Mouse (Mus musculus): ENCODE data around the gene Ttc23. TPM values are rescaled to one million over a fixed set of nuclear protein-coding genes. Genes with fewer than 3 reads are reported as not detected.

The Ttc23 gene
- polyA plus RNA-seq, 1 experiment from 2014 or later, result 7.5 TPM

DNA sequence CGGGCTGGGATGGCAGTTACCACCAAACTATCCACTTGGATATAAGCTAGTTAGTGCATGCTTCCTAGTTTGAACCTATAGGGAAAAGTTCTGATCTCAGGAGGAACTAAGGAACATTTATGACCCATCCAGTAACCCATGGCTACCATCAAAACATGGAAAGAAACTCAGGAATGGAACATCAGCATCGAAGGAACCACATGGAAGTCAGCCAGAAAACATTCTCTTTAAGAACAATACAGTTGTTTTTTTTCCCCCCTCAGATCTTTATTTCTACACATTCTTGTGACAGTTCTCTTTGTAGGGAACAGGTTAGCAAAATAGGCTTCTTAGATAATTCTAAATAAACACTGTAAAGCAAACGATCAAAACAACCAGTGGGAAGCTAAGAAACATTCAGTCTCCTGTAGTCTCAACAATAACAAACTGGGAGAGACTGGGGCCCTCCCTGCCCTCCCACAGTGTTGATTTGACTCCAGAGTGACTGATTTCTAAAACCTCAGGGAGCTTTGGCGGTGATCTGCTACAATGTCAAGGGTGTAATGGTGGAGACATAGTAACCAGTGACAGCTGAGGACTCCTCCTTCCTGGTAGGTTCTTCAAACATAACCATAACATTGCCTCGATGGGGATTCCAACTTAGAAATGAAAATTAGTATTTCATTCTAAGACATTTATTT, 83.4 kb downstream of the Ttc23 start:
- Histone ChIP-seq H3K27me3 (replicated peaks) (no peaks in the 10 kb centered on the region), H3K4me2 (no peak overlapping the region), H3K9ac (no peak overlapping the region), H3K4me1 (no peaks in the 10 kb centered on the region), H3K9me3 (no peaks in the 10 kb centered on the region), H3K27ac (no peak overlapping the region), H3K36me3 (replicated peaks) (no peaks in the 10 kb centered on the region), H3K4me3 (no peak overlapping the region)
- ATAC-seq (replicated peaks), result no peak
- WGBS, result 73% methylated on average over 5 of the region's 5 CpGs

DNA sequence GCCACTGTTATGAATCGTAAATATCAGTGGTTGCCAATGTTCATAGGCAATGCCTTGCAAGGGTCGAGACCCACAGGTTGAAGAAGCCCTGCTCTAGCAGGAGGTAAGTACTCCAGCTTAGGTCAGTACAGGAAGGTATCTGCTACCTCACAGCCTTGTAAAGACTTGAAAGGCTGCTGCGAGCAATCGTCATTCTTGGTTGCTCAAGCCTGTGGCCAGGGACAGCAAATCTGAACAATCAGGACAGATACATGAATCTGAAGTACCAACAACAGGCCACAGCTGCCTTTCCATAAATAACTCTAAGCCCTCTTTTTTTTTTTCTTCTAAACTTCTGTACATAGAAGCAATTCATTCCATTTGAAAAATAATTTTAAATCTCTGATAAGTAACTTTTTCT, 85.1 kb downstream of the Ttc23 start:
- H3K27me3 ChIP-seq (replicated peaks), result no peaks in the 10 kb centered on the region
- H3K9ac ChIP-seq, result no peak overlapping the region
- whole genome bisulfite sequencing, result 72% methylated on average over 4 of the region's 4 CpGs
- no peak overlapping the region for H3K4me2 ChIP-seq
- no peak overlapping the region for H3K4me3 ChIP-seq
- H3K27ac ChIP-seq, result no peak overlapping the region
- H3K9me3 ChIP-seq, result no peaks in the 10 kb centered on the region
- H3K4me1 ChIP-seq, result no peaks in the 10 kb centered on the region
- H3K36me3 ChIP-seq (replicated peaks), result no peaks in the 10 kb centered on the region
- no peak for ATAC-seq (replicated peaks)

DNA sequence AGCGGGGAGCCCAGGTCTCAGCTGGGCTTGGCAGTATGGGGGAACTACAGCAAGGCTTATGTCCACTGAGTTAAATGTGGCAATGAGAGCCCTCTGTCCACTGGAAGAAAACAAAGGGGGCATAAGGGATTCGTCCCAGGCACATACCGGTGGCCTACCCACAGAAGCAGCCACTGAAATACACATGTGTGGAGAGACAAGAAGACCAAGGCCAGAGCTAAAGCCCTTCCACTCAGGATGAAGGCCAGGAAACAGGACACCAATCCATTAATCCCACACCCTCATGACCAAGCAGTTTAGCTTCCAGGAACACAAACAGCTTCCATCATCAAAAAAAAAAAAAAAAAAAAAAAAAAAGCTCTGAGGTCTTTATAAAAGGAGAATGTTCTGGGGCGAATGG, 93.2 kb downstream of the Ttc23 start:
- Histone ChIP-seq H3K4me2 (no peak overlapping the region), H3K4me3 (no peak overlapping the region), H3K4me1 (no peaks in the 10 kb centered on the region), H3K27me3 (replicated peaks) (no peaks in the 10 kb centered on the region), H3K9ac (no peak overlapping the region), H3K9me3 (no peaks in the 10 kb centered on the region), H3K36me3 (replicated peaks) (no peaks in the 10 kb centered on the region), H3K27ac (no peak overlapping the region)
- no peak for ATAC-seq (replicated peaks)
- WGBS, result 91% methylated on average over 4 of the region's 4 CpGs

DNA sequence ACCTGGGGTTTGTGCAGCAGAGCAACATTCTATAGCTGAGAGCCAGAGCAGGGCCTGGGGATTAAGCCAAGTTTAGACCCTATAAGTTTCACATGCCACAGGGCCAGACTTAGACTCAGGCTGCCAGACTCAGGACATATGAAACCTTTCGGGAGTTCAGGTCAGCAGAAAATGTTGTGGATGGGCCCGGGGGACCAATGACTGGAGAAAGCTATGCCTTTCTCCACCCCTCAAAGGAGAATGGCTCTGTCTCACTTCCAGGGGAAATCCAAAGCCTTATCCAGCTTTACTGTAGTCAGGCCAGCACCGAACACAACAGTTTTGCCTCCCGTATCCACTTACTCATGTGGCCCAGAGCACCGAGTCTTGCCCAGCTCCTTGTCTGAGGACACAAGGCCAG, 93.6 kb downstream of the Ttc23 start:
- Histone ChIP-seq H3K9ac (no peak overlapping the region), H3K4me2 (no peak overlapping the region), H3K4me3 (no peak overlapping the region), H3K36me3 (replicated peaks) (no peaks in the 10 kb centered on the region), H3K27ac (no peak overlapping the region), H3K9me3 (no peaks in the 10 kb centered on the region), H3K4me1 (no peaks in the 10 kb centered on the region), H3K27me3 (replicated peaks) (no peaks in the 10 kb centered on the region)
- WGBS, result 89% methylated on average over 5 of the region's 5 CpGs
- ATAC-seq (replicated peaks), result no peak

DNA sequence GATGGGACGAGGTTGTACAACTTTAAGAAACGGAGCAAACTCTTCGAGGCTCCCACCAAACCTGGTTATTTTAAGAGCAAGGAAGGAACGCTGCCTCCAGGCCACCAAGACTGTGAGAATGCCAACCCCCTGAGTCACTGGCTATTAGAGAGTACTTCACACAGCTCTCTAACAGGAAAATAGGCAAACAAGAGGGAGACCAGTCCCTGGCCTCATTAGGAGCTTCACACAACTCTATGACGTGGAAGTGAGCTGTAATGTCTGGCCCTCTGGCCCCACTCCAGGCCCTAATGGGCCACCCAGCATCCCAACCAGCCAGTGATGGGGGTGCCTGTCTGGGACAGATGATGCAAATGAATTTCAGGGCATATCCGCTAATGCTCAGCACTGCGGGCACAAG, 94.5 kb downstream of the Ttc23 start:
- Histone ChIP-seq H3K4me3 (no peak overlapping the region), H3K36me3 (replicated peaks) (no peaks in the 10 kb centered on the region), H3K4me2 (no peak overlapping the region), H3K9me3 (no peaks in the 10 kb centered on the region), H3K27me3 (replicated peaks) (no peaks in the 10 kb centered on the region), H3K9ac (no peak overlapping the region), H3K27ac (no peak overlapping the region), H3K4me1 (no peaks in the 10 kb centered on the region)
- WGBS, result 80% methylated on average over 7 of the region's 7 CpGs
- no peak for ATAC-seq (replicated peaks)

DNA sequence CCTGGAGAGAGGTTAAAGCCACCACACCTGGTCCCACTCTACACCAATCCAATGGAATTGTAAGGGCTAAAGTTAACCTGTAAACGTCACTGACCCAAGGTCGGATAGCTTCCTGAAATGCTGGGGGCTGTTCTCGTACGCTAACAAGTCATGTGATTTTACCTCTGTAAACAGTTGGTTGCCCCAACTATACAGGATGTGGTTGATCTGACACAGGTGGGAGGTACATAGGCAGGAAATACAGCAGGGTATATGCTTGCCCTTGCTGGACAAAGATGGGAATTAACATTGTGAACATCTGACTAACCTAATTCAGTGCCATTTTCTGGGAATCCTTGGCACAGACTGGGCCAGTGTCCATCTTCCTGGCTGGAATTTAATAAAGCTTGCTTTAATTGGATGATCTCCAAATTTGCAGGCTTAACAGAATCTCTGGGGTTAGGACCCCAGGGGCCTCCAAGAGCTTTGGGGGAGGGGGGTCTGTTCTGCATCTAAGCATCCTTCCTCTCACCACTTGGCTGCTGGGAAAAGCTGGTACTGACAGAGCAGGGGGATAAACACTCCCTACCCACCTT, 100.6 kb downstream of the Ttc23 start:
- no peaks in the 10 kb centered on the region for H3K36me3 ChIP-seq (replicated peaks)
- no peak overlapping the region for H3K9ac ChIP-seq
- no peak overlapping the region for H3K4me3 ChIP-seq
- H3K27me3 ChIP-seq (replicated peaks), result no peaks in the 10 kb centered on the region
- WGBS, result 92% methylated on average over 4 of the region's 4 CpGs
- ATAC-seq (replicated peaks), result no peak
- no peak overlapping the region for H3K27ac ChIP-seq
- no peaks in the 10 kb centered on the region for H3K9me3 ChIP-seq
- H3K4me2 ChIP-seq, result no peak overlapping the region
- H3K4me1 ChIP-seq, result no peaks in the 10 kb centered on the region; the same call in 1 of the 2 replicates

DNA sequence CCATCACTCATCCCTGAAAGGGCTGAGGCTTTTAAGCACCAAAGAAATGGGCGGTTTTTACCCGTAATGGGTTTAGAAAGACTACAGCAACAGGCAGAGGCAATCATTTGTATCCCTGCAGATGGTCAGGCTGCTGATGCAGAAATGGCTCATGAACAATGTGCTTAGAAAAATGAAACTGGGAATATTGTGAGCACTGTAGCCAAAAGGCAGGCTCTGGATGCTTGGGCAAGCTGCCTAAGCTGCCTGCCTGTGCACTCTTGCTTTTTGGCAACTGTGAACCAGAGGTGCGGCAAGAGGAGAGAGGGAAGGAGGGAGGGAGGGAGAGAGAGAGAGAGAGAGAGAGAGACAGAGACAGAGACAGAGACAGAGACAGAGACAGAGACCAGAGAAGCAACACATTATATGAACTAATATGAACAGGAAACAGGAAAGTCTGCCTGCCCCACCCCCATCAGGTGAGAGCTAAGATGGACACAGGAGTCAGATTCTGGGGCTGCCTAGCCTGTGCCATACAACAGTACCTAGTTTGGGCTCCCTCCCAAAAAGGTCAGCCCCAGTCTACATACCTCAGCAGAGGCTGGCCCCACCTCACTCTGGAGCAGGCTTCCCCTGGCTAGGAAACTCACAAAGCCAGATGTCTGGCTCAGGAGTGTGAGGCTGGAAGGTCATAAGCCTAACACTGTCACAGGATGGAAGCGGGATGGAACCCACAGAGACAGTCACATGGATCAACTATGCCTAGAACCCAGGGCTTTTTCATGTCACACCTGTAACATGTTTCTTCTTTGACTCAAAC, 102.4 kb downstream of the Ttc23 start:
- Histone ChIP-seq H3K9me3 (no peaks in the 10 kb centered on the region), H3K36me3 (replicated peaks) (no peaks in the 10 kb centered on the region), H3K27ac (no peak overlapping the region), H3K9ac (no peak overlapping the region), H3K4me3 (no peak overlapping the region), H3K4me2 (no peak overlapping the region), H3K27me3 (replicated peaks) (no peaks in the 10 kb centered on the region), H3K4me1 (no peaks in the 10 kb centered on the region; the same call in 1 of the 2 replicates)
- 79% methylated on average over 4 of the region's 4 CpGs for WGBS
- ATAC-seq (replicated peaks), result no peak

DNA sequence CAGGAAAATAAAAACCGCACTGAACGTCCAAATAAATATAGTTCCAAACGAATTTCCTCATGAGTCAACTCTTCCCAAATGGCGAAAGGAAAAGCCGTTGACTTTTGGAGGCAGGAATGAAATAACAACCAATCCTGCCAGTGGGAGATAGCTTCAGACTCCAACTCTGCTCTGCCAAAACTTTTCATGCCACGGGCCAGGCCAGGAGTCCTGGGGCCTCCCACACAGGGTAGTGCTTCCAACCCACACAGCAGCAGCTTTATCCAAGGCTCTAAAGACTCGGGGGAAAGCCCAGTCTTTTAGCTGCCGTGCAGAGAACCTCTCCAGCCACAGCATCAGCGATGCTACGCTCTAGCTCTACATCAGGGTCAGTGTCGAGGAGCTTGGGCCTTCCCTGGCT, 107.4 kb downstream of the Ttc23 start:
- Histone ChIP-seq H3K27ac (no peak overlapping the region), H3K4me1 (peaks cover 10% of the 10 kb centered on the region), H3K4me3 (no peak overlapping the region), H3K4me2 (no peak overlapping the region), H3K9ac (no peak overlapping the region), H3K9me3 (no peaks in the 10 kb centered on the region), H3K36me3 (replicated peaks) (no peaks in the 10 kb centered on the region), H3K27me3 (replicated peaks) (peaks cover 16% of the 10 kb centered on the region)
- no peak for ATAC-seq (replicated peaks)
- WGBS, result 77% methylated on average over 11 of the region's 11 CpGs

DNA sequence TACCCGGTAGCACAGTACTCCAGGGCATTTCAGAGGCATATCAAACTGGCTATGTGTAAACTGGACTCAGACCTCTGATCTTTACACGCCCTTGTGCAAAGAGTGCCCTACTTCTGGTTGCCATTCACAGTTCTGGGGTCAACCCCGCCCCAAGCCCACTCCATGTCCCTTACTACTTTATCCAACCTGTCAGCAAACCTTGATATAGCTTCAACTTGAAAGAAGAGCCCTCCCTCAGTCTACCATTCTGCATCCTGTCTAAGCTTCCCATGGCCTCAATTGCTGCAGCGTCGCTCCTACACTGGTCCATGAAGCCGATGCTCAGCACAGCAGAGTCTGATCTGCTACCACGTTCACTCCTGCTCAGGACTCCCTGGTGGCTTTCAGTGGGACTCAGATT, 108.2 kb downstream of the Ttc23 start:
- no peaks in the 10 kb centered on the region for H3K9me3 ChIP-seq
- H3K9ac ChIP-seq, result no peak overlapping the region
- ATAC-seq (replicated peaks), result no peak
- no peak overlapping the region for H3K4me2 ChIP-seq
- H3K27me3 ChIP-seq (replicated peaks), result peaks cover 16% of the 10 kb centered on the region
- 82% methylated on average over 7 of the region's 7 CpGs for WGBS
- H3K36me3 ChIP-seq (replicated peaks), result no peaks in the 10 kb centered on the region
- no peak overlapping the region for H3K4me3 ChIP-seq
- peaks cover 15% of the 10 kb centered on the region for H3K4me1 ChIP-seq
- no peak overlapping the region for H3K27ac ChIP-seq

DNA sequence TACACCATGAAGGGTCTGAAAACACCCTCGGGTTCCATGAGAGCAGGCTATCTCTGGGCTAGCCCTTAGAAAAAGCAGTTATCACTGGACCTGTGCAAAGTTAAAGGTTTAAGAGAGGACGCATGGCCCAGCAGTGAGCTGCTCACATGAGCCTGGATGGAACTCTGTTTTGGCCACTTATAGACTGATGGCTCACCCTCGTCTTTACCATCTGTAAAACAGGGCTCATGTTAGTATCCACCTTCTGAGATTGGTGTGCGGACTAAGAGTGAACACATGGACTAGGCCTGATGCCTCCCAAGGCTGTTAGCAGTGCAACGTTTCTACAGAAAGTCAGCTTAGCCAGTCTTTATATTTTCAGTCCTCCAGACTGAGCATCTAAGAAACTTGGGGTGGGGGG, 109.4 kb downstream of the Ttc23 start:
- H3K4me2 ChIP-seq, result no peak overlapping the region
- no peak for ATAC-seq (replicated peaks)
- WGBS, result 70% methylated on average over 5 of the region's 5 CpGs
- peaks cover 15% of the 10 kb centered on the region for H3K4me1 ChIP-seq
- no peaks in the 10 kb centered on the region for H3K36me3 ChIP-seq (replicated peaks)
- peaks cover 20% of the 10 kb centered on the region for H3K27me3 ChIP-seq (replicated peaks)
- H3K27ac ChIP-seq, result no peak overlapping the region
- no peak overlapping the region for H3K4me3 ChIP-seq
- no peaks in the 10 kb centered on the region for H3K9me3 ChIP-seq
- no peak overlapping the region for H3K9ac ChIP-seq

DNA sequence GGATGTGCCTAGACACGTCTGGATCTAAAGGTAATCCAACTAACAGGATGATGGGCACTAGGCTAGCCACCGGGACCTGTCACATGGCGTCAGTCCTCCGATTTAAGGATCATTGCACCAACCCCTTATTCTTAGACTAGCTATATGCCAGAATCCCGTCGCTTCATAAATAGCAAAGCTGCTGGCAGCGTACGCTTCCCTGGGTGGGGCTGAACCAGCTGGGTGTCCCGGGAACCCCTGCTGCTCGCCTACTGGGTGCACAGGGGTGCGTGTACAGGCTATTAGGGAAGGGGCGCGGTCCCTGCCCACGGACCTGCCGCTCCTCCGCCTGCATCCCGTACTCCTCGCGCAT, 111.3 kb downstream of the Ttc23 start:
- peak overlapping the region; percentile 74 for H3K27ac ChIP-seq
- peaks cover 20% of the 10 kb centered on the region for H3K27me3 ChIP-seq (replicated peaks)
- no peaks in the 10 kb centered on the region for H3K9me3 ChIP-seq
- under 1% methylated on average over 19 of the region's 19 CpGs for WGBS
- H3K36me3 ChIP-seq (replicated peaks), result no peaks in the 10 kb centered on the region
- peak overlapping the region; percentile 49 for H3K9ac ChIP-seq
- H3K4me1 ChIP-seq, result peaks cover 15% of the 10 kb centered on the region
- H3K4me2 ChIP-seq, result peak overlapping the region; percentile 89
- H3K4me3 ChIP-seq, result peak overlapping the region; percentile 79
- ATAC-seq (replicated peaks), result peak; percentile 4

DNA sequence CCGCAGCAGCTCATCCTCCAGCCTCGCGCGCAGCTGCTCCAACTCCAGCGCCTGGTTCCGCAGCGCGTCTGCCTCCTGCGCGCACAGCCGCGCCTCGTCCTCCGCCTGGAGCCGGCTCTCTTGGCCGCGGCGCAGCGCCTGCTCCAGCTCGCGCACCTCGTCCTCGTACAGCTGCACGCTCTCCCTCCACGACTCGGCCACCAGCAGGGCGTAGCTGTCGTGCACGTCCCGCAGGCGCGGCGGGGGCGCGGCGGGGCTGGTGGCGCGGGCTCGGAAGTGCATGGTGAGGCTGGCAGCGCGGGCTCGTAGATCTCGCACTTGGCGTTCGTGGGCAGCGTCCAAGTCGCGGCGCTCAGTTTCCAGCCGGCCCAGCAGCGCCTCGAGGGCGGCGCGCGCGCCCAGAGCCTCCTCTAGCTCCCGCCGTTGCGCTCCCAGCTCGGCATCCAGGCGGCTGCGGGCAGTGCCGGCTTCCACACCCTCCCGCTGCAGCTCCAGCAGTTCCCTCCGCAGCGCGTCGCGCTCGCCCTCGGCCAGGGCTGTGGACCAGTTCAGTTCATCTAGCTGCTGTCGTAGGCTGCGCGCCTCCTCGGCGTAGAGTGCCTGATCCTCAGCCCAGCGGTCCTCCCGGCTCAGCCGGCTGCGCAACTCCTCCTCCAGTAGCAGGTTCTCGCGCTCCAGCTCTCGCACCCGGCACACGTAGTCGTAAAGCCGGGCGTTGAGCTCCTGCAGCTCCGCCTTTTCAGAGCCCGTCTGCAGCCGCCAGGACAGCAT, 111.8 kb downstream of the Ttc23 start:
- peak; percentile 89 for ATAC-seq (replicated peaks)
- Histone ChIP-seq H3K9ac (peak overlapping the region; percentile 49), H3K36me3 (replicated peaks) (no peaks in the 10 kb centered on the region), H3K4me1 (peaks cover 15% of the 10 kb centered on the region), H3K27me3 (replicated peaks) (peaks cover 20% of the 10 kb centered on the region), H3K27ac (peak overlapping the region; percentile 74), H3K9me3 (no peaks in the 10 kb centered on the region), H3K4me3 (peak overlapping the region; percentile 79), H3K4me2 (peak overlapping the region; percentile 89)
- under 1% methylated on average over 92 of the region's 92 CpGs for WGBS

All from midbrain, embryonic 15.5 days (tissue).